Mouse (Mus musculus) frontal cortex, adult (tissue): Measurements from ENCODE around the gene Lamtor2.

Experiments used
- ATAC-seq: cut with Nextera tagmentation; 2 replicates; pipeline ENCODE4 v1.9.2; 2017; ENCODE audit warnings: mild to moderate bottlenecking, moderate library complexity, mixed read lengths; ENCODE audit not compliant: low TSS enrichment

The Lamtor2 gene

DNA sequence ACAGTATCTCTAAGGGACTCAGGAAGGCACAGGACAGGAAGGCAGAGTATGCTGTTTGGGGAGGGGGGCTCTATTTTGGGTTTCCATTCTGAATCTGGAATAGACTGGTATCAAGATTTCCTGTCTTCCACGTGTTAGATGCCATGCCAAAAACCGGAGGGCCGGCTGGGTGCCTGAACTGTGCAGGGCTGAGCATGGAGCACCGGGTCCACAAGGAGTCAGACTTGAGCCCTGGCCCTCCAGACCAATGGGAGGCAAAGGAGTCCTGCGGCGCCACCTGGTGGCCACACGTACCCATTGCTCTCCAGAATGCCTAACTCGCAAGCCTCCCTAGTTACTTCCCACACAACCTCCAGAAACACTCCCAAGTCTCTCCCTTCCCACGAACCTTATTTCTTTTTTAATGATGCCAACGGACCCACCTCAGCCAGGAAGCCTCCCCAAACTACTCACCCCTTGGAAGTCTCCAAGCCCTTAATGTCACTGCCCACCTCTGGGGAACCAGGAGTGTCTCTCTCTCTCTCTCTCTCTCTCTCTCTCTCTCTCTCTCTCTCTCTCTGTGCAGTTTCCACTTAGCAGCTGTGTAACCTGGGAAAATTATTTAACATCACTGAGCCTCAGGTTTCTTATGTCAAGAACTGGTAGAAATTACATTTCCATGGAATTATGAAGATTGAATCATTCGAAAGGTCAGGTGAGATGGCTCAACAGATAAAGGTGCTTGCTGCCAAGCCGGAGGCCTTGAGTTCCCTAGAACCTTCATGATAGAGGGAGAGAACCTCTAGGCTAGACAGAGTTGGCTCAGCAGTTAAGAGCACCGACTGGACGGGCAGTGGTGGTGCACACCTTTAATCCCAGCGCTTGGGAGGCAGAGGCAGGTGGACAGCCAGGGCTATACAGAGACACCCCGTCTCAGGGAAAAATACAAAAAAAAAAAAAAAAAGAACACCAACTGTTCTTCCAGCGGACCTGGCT is 26.4 kb downstream of the Lamtor2 start:
- peak; percentile 85 for ATAC-seq

DNA sequence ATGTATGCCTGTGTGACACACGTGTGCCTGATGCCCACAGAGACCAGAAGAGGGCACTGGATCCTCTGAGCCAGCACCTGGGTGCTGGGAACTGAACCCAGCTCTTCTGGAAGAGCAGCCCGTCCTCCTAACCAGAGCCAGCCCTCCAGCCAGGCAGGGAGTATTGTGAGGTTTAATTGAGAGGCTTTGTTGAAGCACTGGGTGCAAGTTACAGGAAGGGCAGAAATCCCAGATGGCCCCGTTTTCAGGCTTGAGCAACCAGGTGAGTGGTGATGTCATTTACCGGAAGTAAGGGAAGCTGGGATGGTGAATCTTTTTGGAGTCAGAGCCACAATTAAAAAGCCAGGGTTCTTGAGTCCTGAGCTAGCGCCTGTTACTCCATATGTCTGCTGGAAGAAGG is 27.9 kb downstream of the Lamtor2 start:
- no peak for ATAC-seq

DNA sequence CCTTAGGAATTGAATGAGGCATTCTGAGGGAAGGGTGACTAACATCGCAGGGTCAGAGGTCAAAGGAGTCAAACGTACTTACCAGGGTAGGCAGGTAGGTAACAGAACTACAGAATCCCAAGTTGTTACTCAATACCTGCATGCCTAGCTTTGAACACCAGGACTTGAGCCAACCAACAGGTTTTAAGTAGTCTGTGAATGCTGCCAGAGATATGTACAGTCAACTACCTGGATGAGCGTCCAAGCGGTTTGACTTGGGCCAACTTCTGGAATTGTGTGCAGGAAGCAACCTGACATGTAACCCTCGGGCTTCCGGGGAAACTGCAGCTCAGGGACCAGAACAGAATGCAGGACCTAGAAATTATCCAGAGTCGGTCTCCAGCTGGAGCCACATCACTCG is 29.8 kb downstream of the Lamtor2 start:
- ATAC-seq, result no peak

DNA sequence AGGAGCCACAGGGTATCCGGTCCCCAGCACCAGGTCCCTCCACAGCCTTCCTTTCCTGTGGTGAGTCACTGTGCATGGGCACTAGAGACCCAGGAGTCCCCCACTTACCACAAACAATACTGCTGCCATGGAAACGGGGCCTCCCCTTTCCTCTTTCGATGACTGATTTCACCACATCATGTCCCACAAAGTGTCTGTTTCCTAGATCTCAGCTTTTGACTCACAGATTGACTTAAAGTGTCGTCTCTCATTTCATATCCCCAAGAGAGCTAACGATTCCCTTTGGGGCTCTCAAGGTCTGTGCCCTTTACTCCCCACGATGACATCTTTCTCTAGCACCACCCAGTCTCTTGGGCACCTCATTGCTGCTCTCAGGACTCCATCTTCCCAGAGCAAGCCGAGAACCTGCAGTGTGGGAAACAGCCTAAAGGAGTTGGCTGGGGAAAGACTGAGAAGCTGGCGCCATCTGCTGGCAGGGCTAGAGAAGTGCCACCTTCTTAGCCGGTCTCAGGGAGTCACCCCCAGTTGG is 31.0 kb downstream of the Lamtor2 start:
- peak; percentile 60 for ATAC-seq

DNA sequence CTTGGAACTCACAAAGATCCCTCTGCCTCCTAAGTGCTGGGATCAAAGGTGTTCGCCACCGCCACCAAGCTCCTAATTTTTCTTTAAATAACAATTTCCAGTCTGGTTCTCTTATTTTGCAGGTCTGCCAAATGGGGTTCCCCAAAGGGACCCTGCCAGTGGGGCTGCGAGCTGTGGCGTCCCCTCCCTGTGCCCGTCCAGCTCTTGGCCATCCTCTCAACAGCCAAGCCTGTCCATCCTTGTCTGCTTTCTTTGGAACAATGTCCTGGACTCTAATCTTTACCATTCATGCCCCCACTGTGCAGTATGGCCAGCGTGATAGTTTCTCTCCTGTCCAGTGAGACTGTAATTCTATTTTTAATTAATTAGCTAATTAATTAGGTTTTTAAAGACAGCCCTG is 31.7 kb downstream of the Lamtor2 start:
- ATAC-seq, result no peak

DNA sequence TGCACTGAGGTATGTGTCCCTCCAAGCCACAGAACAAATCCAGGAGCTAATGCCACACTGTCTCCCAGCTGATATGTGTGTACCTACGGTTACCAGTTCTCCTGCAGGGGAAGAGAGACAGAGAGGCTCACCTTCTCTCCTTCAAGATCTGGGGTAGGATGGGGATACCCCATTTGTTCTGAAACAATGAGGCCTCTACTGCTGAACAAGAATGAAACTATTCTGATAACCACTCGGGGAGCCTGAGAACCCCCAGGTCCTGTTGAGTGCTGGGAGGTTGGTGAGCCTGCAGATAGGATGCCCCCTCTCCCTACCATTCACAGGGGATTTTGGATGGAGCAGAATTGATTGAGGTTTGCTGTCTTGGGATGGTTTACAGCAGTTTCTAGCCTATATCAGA is 32.8 kb downstream of the Lamtor2 start:
- no peak for ATAC-seq

DNA sequence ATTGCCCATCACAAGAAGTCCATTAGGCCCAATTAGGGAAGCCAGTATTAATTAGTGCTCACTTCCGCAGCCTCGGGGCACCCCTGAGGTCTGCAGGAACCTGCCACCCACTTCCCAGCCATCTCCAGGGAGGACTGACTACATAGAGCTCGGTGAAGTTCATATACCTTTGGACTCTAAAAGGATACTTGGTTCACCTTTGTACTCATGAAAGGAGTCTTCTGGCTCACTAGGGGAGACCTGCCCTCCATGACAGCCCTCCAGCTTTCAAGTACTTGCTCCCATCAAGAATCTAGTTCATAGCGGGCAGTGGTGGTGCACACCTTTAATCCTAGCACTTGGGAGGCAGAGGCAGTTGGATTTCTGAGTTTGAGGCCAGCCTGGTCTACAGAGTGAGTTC is 34.5 kb downstream of the Lamtor2 start:
- ATAC-seq, result no peak

DNA sequence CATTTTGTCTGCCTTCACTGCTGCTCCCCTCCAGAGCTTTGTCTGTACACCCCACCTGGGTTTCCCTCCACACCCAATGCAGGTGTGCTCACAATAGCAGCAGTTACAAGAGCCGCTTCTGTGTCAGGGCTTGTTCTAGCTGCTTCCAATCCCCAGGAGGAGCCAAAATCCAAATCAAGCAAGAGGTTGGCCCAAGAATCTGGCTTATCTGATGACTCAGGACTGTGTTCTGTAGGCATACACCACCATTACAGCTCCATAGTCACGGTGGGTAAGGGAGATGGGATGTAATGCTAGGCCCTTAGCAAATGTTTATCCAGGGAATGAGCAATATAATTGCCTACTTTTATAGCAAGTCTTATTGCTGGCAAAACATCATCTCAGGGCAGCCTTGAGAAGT is 36.5 kb downstream of the Lamtor2 start:
- no peak for ATAC-seq

DNA sequence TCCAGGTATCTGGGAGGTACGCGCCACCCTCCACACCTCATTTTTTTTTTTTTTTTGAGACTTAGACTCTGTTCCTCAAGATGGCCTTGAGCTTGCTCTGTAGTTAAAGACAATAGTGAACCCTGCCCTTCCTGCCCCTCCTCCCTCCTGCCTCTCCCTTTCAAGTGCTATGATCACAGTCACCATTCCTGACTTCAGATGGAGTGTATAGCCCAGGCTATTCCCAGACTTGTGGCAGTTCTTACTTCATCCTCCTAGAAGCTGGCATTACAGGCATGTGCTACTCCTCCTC is 37.8 kb downstream of the Lamtor2 start:
- no peak for ATAC-seq

DNA sequence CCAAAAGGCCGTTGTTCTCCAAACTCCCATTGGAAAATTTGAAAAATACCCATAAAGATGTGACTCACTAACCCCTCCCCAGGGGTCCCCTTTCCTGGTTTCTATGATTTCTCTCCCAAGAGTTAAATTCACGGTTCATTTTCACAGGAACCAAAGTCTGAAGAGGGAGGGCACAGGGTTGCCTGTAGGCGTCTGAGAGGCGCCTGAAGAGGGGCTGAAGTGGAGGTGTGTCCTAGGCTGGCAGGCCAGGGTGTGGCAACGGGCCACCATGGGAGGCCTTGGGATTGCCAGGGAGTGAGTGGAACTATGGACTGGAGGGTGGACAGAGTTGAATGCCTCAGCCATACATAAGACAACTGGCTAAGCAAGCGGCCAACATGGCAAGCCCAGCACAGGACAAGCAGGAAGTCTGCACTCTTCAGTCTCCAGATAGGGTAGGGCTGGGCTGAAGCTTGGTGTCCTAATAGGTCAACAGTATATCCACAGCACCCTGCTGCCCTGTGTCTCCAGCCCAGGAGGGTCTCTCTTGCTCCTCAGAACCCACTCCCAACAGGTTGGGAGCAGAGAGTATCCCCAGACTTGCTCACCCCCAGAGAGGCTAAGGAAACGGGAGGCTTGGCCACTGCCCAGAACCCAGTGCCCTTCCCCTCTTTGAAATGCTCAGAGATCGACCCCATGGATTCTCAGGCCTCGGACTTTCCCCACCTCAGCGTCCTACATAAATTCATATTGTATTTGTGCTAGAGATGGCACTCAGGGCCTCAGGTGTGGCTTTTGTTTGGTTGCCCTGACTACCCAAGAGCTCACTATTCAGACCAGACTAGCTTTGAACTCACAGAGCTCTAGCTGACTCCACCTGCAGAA is 38.4 kb downstream of the Lamtor2 start:
- ATAC-seq, result no peak

DNA sequence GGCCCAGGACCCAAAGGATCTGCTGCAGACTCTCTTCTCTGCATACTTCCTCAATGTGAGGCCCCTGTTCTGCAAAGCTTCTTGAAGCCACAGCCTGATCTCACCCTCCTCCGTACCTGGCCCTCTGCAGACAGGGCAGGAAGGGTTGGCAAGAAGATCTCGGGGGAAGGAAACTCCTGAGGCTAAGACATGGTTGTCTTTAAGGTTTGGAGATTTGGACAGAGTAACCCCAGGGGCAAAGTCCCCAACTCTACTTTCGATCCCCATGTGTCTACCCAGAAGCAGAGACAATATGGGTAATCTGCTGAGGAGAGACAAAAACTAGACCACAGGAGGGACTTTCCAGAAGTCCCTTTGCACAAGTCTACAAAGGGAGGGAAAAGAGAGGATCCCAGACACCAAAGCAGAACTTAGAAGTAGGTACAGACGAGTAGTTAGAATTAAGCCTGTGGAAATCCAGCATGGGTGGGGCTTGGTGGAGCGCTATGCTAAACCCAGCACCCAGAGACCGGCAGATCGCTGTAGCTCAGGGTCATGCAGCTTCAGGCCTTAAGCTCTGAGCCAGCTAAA is 39.2 kb downstream of the Lamtor2 start:
- no peak for ATAC-seq

DNA sequence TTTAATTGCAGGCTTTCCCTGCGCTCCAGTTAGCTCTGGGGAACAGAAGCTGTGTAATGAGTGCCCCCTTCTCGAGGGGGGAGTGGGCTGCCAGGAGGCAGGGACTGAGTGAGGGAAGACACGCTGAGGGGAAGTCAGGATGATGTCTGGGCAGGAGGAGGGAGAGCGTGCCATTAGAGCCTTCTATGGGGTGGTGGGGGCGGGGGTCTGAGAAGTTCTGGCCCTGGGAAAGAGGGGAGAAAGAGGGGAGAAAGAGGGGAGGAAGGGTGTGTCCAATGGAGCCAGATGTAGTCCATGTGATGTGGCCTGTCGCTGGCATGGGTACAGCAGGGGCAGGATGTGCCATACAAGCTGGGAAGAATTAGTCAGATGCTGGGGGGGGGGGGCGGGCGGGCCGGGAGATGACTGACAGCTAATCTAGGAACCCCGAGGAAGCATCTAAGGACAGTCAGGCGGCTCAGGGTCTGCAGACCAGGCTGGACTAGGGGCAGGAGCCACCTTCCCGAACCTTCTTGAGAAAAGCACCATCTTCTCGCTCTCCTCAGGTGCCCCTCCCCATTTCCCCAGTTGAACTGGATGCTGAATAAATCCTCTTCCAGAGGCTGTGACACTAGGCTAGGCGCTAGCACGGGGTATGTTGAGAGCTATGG is 39.9 kb downstream of the Lamtor2 start:
- no peak for ATAC-seq

DNA sequence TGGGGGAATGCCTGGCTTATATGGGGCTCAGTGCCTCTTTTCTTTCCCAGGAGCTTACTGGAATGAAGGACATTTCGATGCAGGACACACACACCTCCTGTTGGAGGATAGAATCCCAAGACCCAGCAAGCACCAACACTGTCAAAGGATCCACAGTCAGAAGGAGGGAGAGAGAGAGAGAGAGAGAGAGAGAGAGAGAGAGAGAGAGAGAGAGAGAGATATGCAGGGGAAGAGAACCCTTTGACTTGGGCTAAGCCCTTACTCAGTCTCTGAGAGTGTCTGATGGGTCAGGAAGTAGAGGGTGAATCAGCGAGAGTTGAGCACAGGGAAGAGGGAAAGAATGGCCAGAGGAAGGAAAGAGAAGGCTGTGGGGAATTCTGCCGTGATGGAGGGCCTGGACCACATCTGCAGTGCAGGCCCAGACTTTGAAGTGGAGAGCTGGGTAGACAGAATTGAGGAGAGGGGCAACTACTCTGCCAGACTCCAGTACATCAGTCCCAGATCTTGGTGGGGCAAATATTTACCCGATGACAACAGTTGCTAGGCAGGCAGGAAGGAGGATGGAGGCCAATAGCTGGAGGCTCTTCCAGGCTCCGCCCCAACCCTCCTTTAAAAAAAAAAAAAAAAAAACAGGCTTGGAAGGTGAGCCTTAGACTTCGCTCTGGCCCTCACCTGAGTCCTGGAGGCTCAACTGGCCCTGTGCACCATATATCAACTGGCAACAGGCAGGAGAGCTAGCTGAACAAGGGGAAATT is 40.6 kb downstream of the Lamtor2 start:
- no peak for ATAC-seq

DNA sequence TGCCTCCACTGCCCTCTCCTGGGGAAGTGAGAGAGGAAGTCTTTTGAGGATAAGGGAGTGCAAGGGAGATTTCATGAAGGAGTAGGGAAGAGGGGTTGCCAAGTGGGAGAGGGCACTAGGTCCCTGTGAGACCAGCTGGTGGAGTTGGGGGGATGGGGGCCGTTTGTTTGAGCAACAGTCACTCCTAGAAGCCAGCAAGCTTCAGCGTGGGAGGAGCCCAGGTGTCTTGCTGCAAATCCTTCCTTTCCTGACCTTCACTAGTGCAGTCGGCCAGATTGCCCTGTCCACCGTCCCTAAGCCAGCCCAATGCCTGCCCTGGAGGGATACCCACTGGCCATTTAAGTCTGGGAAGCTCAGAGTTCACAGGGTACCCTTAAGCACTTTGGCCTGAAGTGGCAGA is 41.3 kb downstream of the Lamtor2 start:
- ATAC-seq, result no peak

DNA sequence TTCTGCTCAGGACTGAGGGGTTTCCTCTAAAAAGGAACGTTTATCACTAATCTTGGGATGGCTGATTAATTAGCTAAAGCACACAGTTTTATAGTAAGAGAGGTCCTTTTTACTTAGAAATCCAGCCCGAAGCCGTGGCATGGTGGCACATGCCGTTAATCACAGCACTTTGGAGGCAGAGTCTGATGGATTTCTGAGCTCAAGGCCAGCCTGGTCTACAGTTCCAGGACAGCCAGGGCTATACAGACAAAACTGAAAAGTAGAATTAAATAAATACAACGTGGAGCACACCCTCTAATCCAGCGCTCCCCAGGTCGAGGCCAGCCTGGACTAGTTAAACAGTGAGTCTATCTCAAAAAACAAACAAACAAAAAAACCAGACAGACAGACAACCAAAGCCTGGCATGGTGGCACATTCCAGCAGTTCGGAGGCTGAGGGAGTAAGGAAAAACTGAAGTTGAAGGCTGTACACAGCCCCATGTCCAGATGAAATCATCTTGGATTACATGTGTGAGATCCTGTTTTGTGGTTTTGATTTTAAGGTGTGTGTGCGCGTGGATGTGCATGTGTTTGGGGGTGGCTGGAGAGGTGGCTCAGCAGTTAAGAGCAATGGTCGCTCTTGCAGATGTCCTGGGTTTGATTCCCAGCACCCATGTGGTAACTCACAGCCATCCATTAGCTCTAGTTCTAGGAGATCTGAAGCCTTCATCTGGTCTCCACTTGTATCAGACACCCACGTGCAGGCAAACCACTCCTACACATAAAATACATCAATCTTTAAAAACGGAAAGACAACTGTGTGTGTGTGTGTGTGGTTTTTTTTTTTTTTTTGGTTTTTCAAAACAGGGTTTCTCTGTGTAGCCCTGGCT is 42.2 kb downstream of the Lamtor2 start:
- ATAC-seq, result no peak

DNA sequence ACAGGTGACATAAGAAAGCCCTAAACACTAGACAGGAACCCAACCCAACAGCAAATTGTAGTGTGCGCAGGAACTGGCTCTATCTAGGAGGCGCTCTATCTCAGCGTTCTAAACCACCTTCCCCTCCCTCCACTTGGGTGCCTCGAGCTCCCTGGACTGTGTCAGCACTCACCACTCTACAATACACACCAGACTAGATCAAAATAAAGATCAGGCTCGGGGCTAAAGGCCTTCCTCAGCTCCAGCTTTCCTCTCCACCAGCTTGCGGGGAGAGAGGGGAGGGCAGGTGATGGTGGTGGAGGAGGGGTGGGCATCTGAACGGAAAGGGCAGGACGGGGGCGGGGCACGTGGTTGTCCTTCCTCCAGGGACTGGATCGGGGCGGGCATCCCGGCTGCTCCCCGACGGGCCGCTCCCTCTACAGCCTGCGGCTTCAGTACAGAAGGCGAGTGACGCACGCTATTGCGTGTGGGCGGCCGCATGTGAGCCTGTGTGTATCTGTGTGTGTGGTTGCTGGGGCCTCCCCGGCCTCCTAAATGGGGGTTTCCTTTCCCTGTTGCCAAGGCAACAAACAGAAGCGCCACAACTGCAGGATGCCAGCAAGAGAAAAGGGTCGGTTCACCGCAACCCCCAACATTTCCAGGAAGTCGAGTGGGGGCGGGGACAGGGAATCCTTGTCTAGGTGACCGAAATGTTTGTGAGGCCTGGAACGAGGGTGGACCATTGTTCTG is 43.0 kb downstream of the Lamtor2 start, which contains the start of gene Lmna:
Gene Lmna (minus strand): TSS at position 265 of the 729 bp plus-strand sequence.
- peak; percentile 90 for ATAC-seq

DNA sequence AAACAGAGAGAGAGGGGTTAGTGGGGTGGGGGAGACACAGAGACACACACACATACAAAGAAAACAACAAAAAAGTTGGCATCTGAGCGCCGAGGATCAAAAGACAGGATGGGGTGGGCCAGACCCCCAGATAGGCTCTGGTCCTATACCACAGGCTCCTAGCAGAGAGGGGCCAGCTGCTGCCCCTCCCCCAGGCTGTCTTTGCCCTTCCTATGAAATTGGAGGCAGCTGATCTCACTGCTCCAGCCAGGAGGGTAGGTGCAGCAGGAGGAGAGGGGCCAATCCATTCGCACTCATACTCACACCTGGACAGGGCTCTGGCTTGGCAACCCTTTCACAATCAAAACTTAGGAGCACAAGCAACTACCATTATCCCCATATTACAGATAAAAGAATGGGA is 43.6 kb downstream of the Lamtor2 start:
- ATAC-seq, result no peak

DNA sequence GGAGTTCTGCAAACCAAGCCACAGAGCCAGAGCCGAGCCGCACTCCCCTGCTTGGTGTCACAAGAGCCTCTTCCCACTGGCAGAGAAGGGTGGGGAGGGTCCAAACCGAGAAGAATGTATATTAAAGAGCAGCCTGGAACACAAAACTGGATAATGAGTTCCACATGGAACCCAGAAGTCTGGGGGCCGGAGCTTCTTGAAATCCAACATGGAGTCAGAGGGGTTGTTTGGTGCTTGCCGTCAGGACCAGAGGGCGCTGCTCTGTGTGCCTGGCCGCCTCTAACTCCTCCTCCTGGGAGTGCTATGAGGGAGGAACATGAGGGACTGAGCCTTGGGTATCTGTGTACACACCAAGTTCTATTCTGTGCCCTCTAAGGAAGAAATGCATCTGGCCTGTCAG is 47.1 kb downstream of the Lamtor2 start:
- ATAC-seq, result no peak

DNA sequence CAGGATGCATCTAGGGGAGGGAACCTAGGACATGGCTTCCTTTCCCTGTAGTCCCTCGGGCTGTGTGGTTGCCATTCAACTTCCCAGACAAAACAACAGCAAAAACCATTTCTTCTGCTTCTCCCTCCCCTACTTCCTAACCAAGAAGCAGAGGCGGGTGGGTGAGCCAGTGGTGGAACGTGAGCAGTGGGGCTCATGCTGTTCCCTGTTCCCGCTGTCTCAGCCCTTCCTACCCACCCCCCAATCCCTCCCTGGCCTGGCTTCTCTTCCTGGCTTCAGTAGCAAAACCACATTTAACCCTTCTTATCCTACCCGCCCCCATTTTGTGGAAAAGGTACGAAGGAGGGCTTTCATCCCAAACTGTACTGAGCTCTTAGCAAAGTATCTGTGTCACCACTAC is 47.8 kb downstream of the Lamtor2 start:
- no peak for ATAC-seq
